Mouse (Mus musculus) myocyte (in vitro differentiated cells): Measurements from ENCODE around the gene Ambn. TPM values are rescaled to one million over a fixed set of nuclear protein-coding genes. Genes with fewer than 3 reads are reported as not detected.

ENCODE experiments used
- H3K27me3 ChIP-seq: one replicate; pipeline ENCODE4 v1.6.1; 2011; ENCODE audit not compliant: control insufficient read depth, insufficient read depth, insufficient read length
- H3K36me3 ChIP-seq: one replicate; pipeline ENCODE4 v1.6.1; 2011; ENCODE audit not compliant: control insufficient read depth, insufficient read depth
- H3K4me2 ChIP-seq: one replicate; pipeline ENCODE4 v1.6.1; 2011; ENCODE audit warnings: low read depth, control low read depth
- H3K4me3 ChIP-seq: one replicate; pipeline ENCODE4 v1.5.1; 2011; ENCODE audit warnings: mild to moderate bottlenecking, control low read depth, moderate library complexity
- H3K79me2 ChIP-seq: one replicate; pipeline ENCODE4 v1.6.1; 2011; ENCODE audit not compliant: control insufficient read depth, insufficient read depth
- H3ac ChIP-seq: one replicate; pipeline ENCODE4 v1.6.1; 2011; ENCODE audit not compliant: control insufficient read depth, insufficient read length
- CEBPB ChIP-seq: IDR thresholded peaks from 2 replicates; pipeline ENCODE4 v1.6.1; 2011; ENCODE audit warnings: mild to moderate bottlenecking, moderate library complexity; ENCODE audit not compliant: poor library complexity, insufficient read depth, severe bottlenecking
- MAX ChIP-seq: IDR thresholded peaks from one replicate; pipeline ENCODE4 v1.6.1; 2011; ENCODE audit warnings: low read depth, mild to moderate bottlenecking, control low read depth
- MYOG ChIP-seq, 3 experiments: IDR thresholded peaks; one replicate each; pipeline ENCODE4 v1.6.1; 2011; ENCODE audit warnings: control low read depth in 2 of 3, low read depth in 2 of 3, mild to moderate bottlenecking in 2 of 3; ENCODE audit not compliant: insufficient read length in 2 of 3, control insufficient read depth in 1 of 3, insufficient read depth in 1 of 3
- POLR2A ChIP-seq: IDR thresholded peaks from one replicate; pipeline ENCODE4 v1.6.1; 2011; ENCODE audit warnings: low read depth, mild to moderate bottlenecking, control low read depth, moderate library complexity; ENCODE audit not compliant: insufficient read length
- POLR2AphosphoS2 ChIP-seq: IDR thresholded peaks from one replicate; pipeline ENCODE4 v1.6.1; 2011; ENCODE audit warnings: low read depth, control low read depth; ENCODE audit not compliant: insufficient read length
- SRF ChIP-seq: IDR thresholded peaks from one replicate; pipeline ENCODE4 v1.6.1; 2011; ENCODE audit warnings: low read depth; ENCODE audit not compliant: control insufficient read depth, insufficient read length
- TCF12 ChIP-seq: IDR thresholded peaks from one replicate; pipeline ENCODE4 v1.6.1; 2011; ENCODE audit warnings: mild to moderate bottlenecking, control low read depth; ENCODE audit not compliant: poor library complexity, insufficient read depth, severe bottlenecking
- TCF3 ChIP-seq: IDR thresholded peaks from one replicate; pipeline ENCODE4 v1.6.1; 2011; ENCODE audit warnings: low read depth, control low read depth; ENCODE audit not compliant: insufficient read length
- USF1 ChIP-seq: IDR thresholded peaks from one replicate; pipeline ENCODE4 v1.6.1; 2011; ENCODE audit warnings: low read depth, mild to moderate bottlenecking, control low read depth, moderate library complexity
- polyA plus RNA-seq: library from polyadenylated mRNA; unstranded; fragments of >200 nt; fragmentation: generic; extraction: Trizol; gene quantifications from one replicate; pipeline ENCODE4 v1.2.1, GENCODE M21; 2012; ENCODE audit warnings: missing spikeins

Ambn gene
- polyA plus RNA-seq, 1 experiment: not detected

DNA sequence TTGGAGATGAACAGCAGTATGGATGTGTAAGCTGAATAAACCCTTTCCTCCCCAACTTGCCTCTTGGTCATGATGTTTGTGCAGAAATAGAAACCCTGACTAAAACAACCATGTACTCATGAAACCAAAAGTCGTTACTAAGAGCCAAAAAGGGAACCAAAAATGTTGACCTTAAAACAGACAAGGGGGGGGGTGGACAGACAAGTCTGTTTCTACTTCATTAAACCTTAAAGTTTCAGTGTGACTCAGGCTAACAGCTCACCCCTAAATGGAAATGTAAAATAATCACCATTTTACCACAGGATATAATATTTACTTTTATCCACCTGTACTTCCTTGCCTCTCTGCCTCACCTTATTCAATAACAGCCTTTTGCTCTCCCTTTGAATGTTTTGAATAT lies 52.8 kb downstream of the Ambn start:
- no peak for TF ChIP-seq POLR2A
- TF ChIP-seq TCF12: no peak
- no peak for TF ChIP-seq CEBPB
- TF ChIP-seq SRF: no peak
- TF ChIP-seq POLR2AphosphoS2: no peak
- TF ChIP-seq MYOG (IDR thresholded peaks at IDR 0.05; ENCODE audit: control insufficient read depth in 1 of 3, insufficient read depth in 1 of 3, insufficient read length in 2 of 3, low read depth in 2 of 3): no peak
- Histone ChIP-seq H3ac (no peak overlapping the region), H3K27me3 (no peaks in the 10 kb centered on the region), H3K36me3 (no peaks in the 10 kb centered on the region), H3K4me2 (no peak overlapping the region), H3K79me2 (no peaks in the 10 kb centered on the region), H3K4me3 (no peak overlapping the region)

DNA sequence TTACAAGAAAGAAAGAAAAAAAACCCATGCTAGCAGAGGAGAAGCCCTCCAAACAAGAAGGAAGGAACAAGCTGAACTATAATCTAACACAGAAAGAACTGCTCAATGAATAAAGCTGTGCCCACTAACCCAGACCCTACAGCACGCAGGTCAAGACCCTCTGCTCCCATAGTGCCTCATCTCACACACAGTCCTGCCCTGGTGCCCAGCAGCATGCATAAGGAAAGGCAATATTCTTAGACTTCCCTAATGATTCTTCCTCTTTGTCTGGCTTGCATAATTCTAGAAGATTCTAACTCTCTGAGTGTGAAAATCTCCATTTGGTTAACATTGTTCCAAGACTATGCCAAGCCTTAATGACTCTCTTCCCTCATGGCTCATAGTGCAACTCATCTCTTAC lies 53.2 kb downstream of the Ambn start:
- H3K4me2 ChIP-seq: no peak overlapping the region
- H3K36me3 ChIP-seq: no peaks in the 10 kb centered on the region
- no peak overlapping the region for H3ac ChIP-seq
- H3K27me3 ChIP-seq: no peaks in the 10 kb centered on the region
- no peaks in the 10 kb centered on the region for H3K79me2 ChIP-seq
- TF ChIP-seq MAX (no peak), CEBPB (no peak), TCF12 (no peak), SRF (no peak), POLR2A (no peak), USF1 (no peak), POLR2AphosphoS2 (no peak), TCF3 (no peak), MYOG (IDR thresholded peaks at IDR 0.05; ENCODE audit: control insufficient read depth in 1 of 3, insufficient read depth in 1 of 3, insufficient read length in 2 of 3, low read depth in 2 of 3) (no peak)
- no peak overlapping the region for H3K4me3 ChIP-seq

Other genes starting within 250 kb of the Ambn start
- not detected for gene Gm7714, start 187.1 kb upstream of the Ambn start, polyA plus RNA-seq
- gene Prol1, start 138.7 kb upstream of the Ambn start, polyA plus RNA-seq: not detected
- not detected for gene Amtn, start 79.9 kb upstream of the Ambn start, polyA plus RNA-seq
- gene Enam, start 32.0 kb downstream of the Ambn start, polyA plus RNA-seq: not detected
- 0.04 TPM for gene Jchain, start 71.9 kb downstream of the Ambn start, polyA plus RNA-seq
- gene Utp3, start 98.5 kb downstream of the Ambn start, polyA plus RNA-seq: 34.5 TPM
- gene Rufy3, start 109.0 kb downstream of the Ambn start, polyA plus RNA-seq: 4.9 TPM
- gene Grsf1, start 220.2 kb downstream of the Ambn start, polyA plus RNA-seq: 29.5 TPM